Mouse (Mus musculus): ENCODE measurements around the gene Aldh1a1. TPM values are rescaled to one million over a fixed set of nuclear protein-coding genes. Genes with fewer than 3 reads are reported as not detected.
"Not testable (repeated sequence)": the region's sequence is repeated elsewhere in the genome, so short reads cannot be mapped to it uniquely, and the experiment has no call there.

Gene Aldh1a1
- total RNA-seq, 2 experiments from 2014 or later, result 25.1 to 33.4 TPM

DNA sequence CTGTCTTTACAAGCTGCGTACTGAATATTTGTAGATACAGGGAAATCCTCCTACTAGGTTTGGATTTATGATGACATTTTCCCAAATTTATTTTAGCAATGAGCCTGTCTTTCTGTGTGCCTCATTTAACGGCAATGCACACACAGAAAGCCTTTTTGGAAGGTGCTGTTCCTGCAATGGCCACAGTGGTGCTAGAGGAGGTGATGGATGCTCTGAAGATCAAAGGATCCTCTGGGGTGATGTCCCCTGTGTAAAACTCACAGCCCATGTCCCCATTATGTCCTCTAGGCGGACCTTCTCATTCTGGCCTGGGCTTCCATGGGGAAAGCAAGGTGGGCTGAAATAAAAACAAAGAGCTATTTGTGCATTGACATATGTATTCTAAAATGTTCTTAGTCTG is 151.8 kb downstream of the Aldh1a1 start:
- no peak for DNase-seq
- intact Hi-C loops (cut with DNase I), result no loop called here

GRCm38 (mm10) chr19:20647496-20647895 is 155.0 kb downstream of the Aldh1a1 start:
- peak; percentile 10 to 32 for DNase-seq
- intact Hi-C loops (cut with DNase I), result not testable (repeated sequence)

GRCm38 (mm10) chr19:20650008-20650407 is 157.5 kb downstream of the Aldh1a1 start:
- DNase-seq, result no peak
- intact Hi-C loops (cut with DNase I), result no loop called here

GRCm38 (mm10) chr19:20653082-20653676 is 160.7 kb downstream of the Aldh1a1 start:
- DNase-seq, result no peak
- intact Hi-C loops (cut with DNase I), result no loop called here

DNA sequence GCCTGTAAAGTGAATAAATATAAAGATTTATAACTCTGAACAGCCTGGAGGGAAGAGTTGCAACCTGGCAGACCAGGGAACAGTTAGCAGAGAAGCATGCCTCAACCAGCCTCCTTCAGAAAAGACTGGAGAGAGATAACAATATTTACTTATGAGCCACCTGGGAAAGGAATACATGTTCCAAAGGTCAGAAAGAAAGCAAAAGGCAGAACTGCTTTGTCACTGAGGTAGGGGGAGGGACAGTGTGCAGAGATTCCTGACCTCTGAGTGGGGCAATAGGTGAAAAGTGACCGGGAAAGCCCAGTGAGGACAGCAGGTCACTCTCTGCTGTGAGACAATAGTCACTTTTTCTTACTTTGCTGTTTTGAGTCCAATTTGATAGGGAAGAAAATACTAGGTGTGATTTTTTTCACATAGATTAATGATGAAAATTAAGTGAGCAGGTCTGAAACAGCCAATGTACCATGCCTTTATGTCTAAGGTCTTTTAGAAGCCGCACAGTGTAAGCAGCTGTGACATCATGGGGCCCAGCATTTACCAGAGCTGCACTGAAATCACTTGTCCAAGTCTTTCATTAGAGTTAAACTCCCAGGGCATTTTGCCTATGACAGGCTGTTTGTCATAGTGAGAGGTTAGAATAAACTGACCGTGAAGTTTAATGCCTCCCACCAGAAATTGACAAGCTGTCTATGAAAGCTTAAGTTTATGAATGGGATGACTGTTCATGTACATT is 161.8 kb downstream of the Aldh1a1 start:
- DNase-seq, result no peak
- intact Hi-C loops (cut with DNase I), result no loop called here

DNA sequence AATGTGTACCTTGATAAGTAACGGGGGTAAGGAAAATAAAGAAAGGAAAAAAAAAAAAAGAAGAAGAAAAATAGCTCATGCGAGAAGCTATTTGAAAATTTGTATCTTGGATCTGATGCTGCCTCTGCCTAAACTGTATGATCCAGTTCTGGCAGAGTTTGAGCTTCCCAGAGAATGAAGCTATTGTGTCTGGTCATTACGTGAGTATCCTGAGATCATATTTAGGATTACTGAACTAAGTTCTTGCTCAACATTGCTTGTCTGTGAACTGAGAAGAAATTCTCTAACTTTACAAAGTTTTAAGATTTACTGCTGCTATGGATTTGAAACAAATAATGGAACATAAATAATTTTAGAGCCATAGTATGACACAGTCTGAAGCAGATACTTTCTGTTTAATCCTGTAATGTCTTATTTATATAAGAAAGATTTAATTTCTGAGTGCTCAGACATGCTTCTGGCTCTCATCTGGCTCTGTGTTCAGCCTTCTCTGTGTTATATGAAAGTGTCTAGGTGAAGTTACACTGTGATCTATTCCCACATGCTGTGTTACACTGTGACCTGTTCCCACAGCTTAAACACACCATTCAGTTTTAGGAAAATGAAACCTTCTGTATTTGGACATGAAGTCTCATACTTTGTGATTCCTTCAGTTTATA is 185.3 kb downstream of the Aldh1a1 start:
- no peak for DNase-seq
- intact Hi-C loops (cut with DNase I), result no loop called here

Other genes starting within 250 kb of the Aldh1a1 start
- 10 to 100 TPM; 24.8 to 26.2 TPM for gene Anxa1, start 101.8 kb upstream of the Aldh1a1 start, total RNA-seq (2021)
- under 1 TPM; 0.22 TPM for gene Aldh1a7, start 234.8 kb downstream of the Aldh1a1 start, total RNA-seq (2021)